Mouse (Mus musculus) ES-E14 (cell line): ENCODE data around the gene Rnf141.

ENCODE experiments used
- CHD2 ChIP-seq: IDR thresholded peaks from 2 replicates; pipeline ENCODE4 v1.6.1; 2014; ENCODE audit warnings: mild to moderate bottlenecking, low read depth, low read length, inconsistent platforms
- HCFC1 ChIP-seq: IDR thresholded peaks from 2 replicates; pipeline ENCODE4 v1.6.1; 2012; ENCODE audit warnings: low read length, inconsistent platforms, borderline replicate concordance; ENCODE audit not compliant: insufficient read depth
- MAFK ChIP-seq: IDR thresholded peaks from 2 replicates; pipeline ENCODE4 v1.6.1; 2014; ENCODE audit warnings: mild to moderate bottlenecking, low read depth, low read length, inconsistent platforms; ENCODE audit not compliant: insufficient read depth
- ZC3H11A ChIP-seq: IDR thresholded peaks from 2 replicates; pipeline ENCODE4 v1.6.1; 2012; ENCODE audit warnings: low read depth, mild to moderate bottlenecking, inconsistent platforms, low read length, borderline replicate concordance

- TF ChIP-seq HCFC1 (no peak), ZC3H11A (no peak), CHD2 (no peak), MAFK (no peak)
Observed at GRCm38 (mm10) chr7:110796367-110797051, 47.7 kb downstream of the Rnf141 start.
